Mouse (Mus musculus) forelimb bud, embryonic 11.5 days (tissue): ENCODE data around the gene Telo2.
"Not testable (repeated sequence)": the region's sequence is repeated elsewhere in the genome, so short reads cannot be mapped to it uniquely, and the experiment has no call there.

Source experiments
- DNase-seq: peaks from one replicate; pipeline ENCODE4 v3.0.0-alpha.2; 2012; ENCODE audit warnings: low read depth, low spot score

Telo2 gene

GRCm38 (mm10) chr17:25115664-25116432 is at the start of gene Telo2:
TSS of gene Telo2 (minus strand) at chr17:25115967.
- DNase-seq, result peak; percentile 94

GRCm38 (mm10) chr17:25164770-25165169 is 49.0 kb upstream of the Telo2 start:
- no peak for DNase-seq

- no peak for DNase-seq
Measured at GRCm38 (mm10) chr17:25163387-25163786, 47.6 kb upstream of the Telo2 start.

GRCm38 (mm10) chr17:25162161-25162560 is 46.4 kb upstream of the Telo2 start, which contains the start of gene Ccdc154:
TSS of gene Ccdc154 (plus strand) at chr17:25162461.
- no peak for DNase-seq

- DNase-seq, result no peak
Measured at GRCm38 (mm10) chr17:25139960-25140359, 24.2 kb upstream of the Telo2 start.

- no peak for DNase-seq
Measured at GRCm38 (mm10) chr17:25138803-25139202, 23.0 kb upstream of the Telo2 start.

GRCm38 (mm10) chr17:25135622-25136021 is 19.9 kb upstream of the Telo2 start:
- no peak for DNase-seq

DNA sequence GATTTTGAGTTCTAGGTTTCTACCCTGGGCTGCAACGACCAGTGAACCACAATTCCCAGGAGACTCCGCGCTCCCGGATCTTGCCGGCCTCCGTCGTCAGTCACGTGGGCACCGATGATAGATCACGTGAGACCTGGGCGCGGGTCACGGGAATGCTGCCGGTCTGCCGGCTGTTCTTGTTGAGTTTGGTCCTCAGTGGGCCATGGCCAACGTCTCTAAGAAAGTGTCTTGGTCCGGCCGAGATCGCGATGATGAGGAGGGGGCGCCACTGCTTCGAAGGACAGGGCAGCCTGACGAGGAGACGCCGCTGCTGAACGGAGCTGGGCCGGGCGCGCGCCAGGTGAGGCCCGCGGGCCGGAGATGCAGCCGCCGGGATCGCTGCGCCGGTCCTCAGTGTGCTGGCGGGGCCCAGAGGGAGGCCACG is 17.5 kb upstream of the Telo2 start, which contains the start of gene Clcn7:
TSS of gene Clcn7 (plus strand) at position 117 of the 424 bp plus-strand sequence.
- peak; percentile 92 for DNase-seq

DNA sequence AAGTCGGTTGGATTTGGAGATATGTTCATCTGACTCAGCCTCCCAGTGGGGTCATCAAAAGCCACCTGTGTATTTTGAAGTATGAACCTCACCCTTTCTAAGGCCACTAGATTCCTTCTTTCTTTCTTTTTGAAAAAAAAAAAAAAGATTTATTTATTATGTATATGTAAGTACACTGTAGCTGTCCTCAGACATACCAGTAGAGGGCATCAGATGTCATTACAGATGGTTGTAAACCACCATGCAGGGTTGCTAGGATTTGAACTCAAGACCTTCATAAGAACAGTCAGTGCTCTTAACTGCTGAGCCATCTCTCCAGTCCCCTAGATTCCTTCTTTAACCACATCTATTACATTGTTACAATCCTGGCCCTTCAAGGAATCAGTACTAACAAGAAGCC is 14.3 kb upstream of the Telo2 start:
- no peak for DNase-seq

GRCm38 (mm10) chr17:25127681-25128080 is 11.9 kb upstream of the Telo2 start:
- DNase-seq, result no peak

DNA sequence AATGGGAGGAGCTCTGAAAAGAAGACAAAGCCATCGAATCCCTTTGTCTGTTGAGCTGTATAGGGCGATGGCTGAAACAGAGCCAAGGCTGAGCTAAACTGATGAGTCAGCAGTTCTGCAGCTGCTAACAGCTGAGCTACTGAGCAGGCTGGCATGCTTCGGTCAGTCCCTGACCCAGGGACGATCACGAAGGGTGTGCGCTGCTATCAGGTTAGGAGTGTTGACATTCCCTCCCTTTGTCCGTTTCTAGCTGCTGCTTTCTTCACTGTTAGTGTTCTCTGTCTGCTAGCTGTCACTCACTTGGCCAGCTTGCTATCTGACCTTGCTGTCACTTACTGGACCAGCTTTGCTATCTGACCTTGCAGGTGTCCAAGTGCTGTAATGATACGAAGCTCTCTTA is 11.3 kb upstream of the Telo2 start:
- no peak for DNase-seq

DNA sequence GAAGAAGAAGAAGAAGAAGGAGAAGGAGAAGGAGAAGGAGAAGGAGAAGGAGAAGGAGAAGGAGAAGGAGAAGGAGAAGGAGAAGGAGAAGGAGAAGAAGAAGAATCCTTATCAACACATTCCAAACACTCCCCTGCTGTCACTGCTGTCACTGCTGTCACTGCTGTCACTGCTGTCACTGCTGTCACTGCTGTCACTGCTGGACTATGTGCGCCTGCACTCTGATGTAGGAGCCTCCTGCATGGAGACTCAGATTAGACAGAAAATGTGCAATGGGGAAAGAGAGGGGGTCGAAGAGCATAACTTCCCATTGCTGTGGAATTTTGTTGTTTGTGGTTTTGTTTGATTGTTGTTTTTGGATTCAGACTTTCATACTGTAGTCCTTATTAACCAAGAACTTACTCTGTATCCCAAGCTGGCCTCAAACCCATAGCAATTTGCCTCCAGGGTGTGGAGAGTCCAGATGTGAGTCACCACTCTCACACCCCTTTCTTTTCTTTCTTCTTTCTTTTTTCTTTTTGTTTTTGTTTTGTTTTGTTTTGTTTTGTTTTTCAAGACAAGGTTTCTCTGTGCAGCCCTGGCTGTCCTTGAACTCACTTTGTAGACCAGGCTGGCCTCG is 9.8 kb upstream of the Telo2 start:
- not testable (repeated sequence) for DNase-seq

GRCm38 (mm10) chr17:25123979-25124378 is 8.2 kb upstream of the Telo2 start:
- no peak for DNase-seq

DNA sequence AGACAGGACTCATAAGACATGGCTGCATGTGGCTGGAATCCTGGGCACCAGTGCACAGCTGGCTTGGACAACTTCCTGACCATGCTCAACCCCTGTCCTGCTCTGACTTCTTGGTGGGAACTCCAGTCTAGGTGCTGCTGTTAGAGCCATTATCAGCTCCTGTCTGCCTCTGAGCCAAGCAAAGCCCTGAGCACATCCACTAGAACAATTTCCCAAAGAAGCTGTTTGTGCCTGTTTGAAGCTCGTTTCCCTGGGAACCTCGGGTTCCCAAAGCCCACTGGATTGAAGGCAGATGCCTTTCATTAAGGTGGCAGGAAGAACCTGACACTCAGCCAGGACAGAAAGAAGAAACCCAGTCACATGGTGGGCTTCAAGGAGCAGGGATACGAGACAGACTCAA is 4.6 kb upstream of the Telo2 start, which contains the start of gene Ptx4:
TSS of gene Ptx4 (plus strand) at position 355 of the 400 bp plus-strand sequence.
- no peak for DNase-seq

GRCm38 (mm10) chr17:25117263-25117662 is 1.5 kb upstream of the Telo2 start:
- no peak for DNase-seq

DNA sequence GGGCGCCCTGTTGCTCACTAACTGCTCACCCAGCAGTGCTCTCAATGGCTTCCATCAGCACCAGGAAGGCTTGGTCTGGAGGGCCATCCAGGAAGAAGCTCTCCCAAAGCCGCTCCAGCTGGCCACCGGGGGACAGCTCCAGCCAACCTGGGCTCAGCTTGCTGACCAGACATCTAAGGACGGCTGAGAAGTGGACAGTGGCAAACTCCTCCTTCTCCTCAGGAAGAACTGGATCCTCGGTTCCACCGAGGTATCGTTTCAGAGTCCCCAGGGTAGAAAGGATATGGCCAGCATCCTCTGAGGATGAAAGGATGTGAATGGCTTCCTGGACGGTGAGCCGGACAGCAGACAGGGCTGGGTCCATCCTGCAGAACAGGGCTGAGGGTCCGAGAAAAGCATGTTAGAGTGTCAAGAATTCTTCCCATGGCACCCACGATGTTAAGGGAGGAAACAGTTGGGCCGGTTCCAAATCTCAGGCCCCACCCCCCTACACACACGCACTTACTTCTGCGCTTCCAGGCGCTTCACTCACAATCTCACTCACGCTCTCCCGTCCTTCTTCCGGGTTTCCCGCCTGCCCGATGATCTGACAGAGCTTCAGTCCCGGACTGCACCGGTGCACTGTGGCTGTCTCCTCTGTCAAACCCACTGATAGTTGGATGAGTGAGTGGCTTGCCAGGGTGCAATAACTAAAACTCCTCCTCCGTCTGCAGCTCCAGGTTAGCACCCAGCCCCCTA is 690 bp downstream of the Telo2 start:
- no peak for DNase-seq

GRCm38 (mm10) chr17:25112423-25112810 is 3.4 kb downstream of the Telo2 start:
- DNase-seq, result no peak

- DNase-seq, result no peak
Measured at GRCm38 (mm10) chr17:25111739-25112422, 3.9 kb downstream of the Telo2 start.

GRCm38 (mm10) chr17:25111220-25111619 is 4.5 kb downstream of the Telo2 start:
- DNase-seq, result no peak

- DNase-seq, result no peak
Measured at GRCm38 (mm10) chr17:25110590-25110989, 5.2 kb downstream of the Telo2 start.

GRCm38 (mm10) chr17:25109578-25109977 is 6.2 kb downstream of the Telo2 start:
- DNase-seq, result no peak

DNA sequence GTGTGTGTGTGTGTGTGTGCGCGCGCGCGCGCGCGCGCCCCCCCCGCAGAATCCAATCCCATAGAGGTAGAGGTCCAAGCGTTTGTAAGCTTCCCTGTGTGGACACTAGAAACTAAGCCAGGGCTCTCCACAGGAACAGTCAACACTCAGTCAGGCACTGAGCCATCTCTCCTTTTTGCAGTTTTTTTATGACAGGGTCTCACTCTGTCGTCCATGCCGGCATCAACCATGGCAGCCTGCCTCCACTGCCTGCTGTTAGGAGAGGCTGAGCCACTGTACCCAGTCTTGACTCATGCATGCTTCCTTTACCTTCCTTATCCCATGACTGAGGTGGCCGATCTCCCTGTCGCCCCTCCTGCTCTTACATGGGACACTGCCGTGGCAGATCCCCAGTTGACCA is 8.0 kb downstream of the Telo2 start:
- DNase-seq, result no peak
